Mouse (Mus musculus): ENCODE data around the gene Eml4.

DNA sequence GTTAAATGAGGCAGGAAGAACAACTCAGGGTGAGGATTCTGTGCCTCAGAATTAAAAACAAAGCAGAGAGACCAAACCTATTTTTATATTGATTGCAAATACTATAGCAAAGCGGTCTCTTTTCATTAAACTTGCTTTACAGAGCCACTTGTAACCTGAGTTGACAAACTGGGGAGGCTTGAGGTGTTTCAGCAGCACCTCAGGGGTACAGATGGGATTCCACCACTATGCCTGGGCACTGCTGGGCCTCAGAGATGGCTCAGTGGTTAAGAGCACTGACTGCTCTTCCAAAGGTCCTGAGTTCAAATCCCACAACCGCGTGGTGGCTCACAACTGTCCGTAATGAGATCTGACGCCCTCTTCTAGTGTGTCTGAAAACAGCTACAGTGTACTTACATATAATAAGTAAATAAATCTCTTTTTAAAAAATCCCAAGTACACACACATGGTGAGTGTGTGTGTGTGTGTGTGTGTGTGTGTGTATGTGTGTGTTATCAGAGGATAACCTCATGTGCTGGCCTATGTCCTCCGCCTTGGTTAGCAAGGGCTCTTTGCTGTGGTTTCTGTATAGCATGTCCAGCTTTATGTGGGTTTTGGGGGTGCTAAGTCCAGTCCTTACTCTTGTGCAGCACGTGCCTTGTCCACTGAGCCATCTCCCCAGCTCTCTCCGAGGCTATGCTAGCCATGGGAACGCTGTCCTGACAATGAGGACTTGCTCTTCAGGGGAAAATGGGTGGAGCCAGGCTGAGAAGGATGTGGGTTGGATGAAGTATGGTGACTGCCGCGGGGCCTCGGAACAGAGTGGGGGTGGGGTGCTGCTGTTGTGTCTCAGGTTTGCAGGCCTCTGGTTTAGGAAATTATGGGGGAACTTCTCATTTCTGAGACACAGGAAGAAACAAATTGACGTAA is 176.1 kb downstream of the Eml4 start:
- TF ChIP-seq POLR2A (IDR thresholded peaks at IDR 0.05; ENCODE audit: insufficient read depth, low read length) (peak; percentile 51), CTCF (IDR thresholded peaks at IDR 0.05; ENCODE audit: low read depth, low read length) (no peak), EP300 (IDR thresholded peaks at IDR 0.05; ENCODE audit: insufficient read depth, low read depth, low read length) (0 out of 2 replicates have a peak, but pooled peaks have one; percentile 72)
